Mouse (Mus musculus): ENCODE measurements around the gene Pgrmc1. TPM values are rescaled to one million over a fixed set of nuclear protein-coding genes. Genes with fewer than 3 reads are reported as not detected.

Gene Pgrmc1
- polyA plus RNA-seq, 1 experiment from 2014 or later, result 230 TPM

- Histone ChIP-seq H3K4me1 (replicated peaks; ENCODE audit: control insufficient read depth, insufficient read depth, low read length) (no peaks in the 10 kb centered on the region), H3K4me2 (replicated peaks; ENCODE audit: low read depth) (no peak overlapping the region), H3K27ac (ENCODE audit: low read depth, low read length) (no peak overlapping the region), H3K4me3 (ENCODE audit: low read depth, low read length) (no peak overlapping the region), H3K9me3 (ENCODE audit: control insufficient read depth) (no peaks in the 10 kb centered on the region), H3K36me3 (ENCODE audit: control insufficient read depth, insufficient read depth) (no peaks in the 10 kb centered on the region), H3K27me3 (replicated peaks; ENCODE audit: control insufficient read depth, insufficient read depth, low read length) (no peaks in the 10 kb centered on the region), H3K9ac (ENCODE audit: low read depth, low read length) (no peak overlapping the region)
- peak; percentile 37 for ATAC-seq
- no peak for TF ChIP-seq CTCF (IDR thresholded peaks at IDR 0.05; ENCODE audit: low read depth)
- WGBS, result 73% methylated on average over 6 of the region's 6 CpGs
Measured at GRCm38 (mm10) chrX:36640046-36640445, 42.0 kb downstream of the Pgrmc1 start.

- Histone ChIP-seq H3K9me3 (ENCODE audit: control insufficient read depth) (no peaks in the 10 kb centered on the region), H3K4me1 (replicated peaks; ENCODE audit: control insufficient read depth, insufficient read depth, low read length) (no peaks in the 10 kb centered on the region), H3K27me3 (replicated peaks; ENCODE audit: control insufficient read depth, insufficient read depth, low read length) (no peaks in the 10 kb centered on the region), H3K36me3 (ENCODE audit: control insufficient read depth, insufficient read depth) (no peaks in the 10 kb centered on the region), H3K9ac (ENCODE audit: low read depth, low read length) (peak within 1 kb of the TSS; percentile 53; the same call in 1 of the 2 replicates), H3K4me2 (replicated peaks; ENCODE audit: low read depth) (peak within 1 kb of the TSS; percentile 66), H3K4me3 (ENCODE audit: low read depth, low read length) (peak within 1 kb of the TSS; percentile 57), H3K27ac (ENCODE audit: low read depth, low read length) (peak within 1 kb of the TSS; percentile 46)
- WGBS, result 27% methylated on average over 46 of the region's 60 CpGs
- ATAC-seq, result peak; percentile 89
- peak; percentile 76 for TF ChIP-seq CTCF (IDR thresholded peaks at IDR 0.05; ENCODE audit: low read depth)
Measured at GRCm38 (mm10) chrX:36644657-36645551, 46.9 kb downstream of the Pgrmc1 start, which contains the start of gene Akap17b. TSS of gene Akap17b (minus strand) at chrX:36645395.

Other genes with a start within 250 kb of the Pgrmc1 start
- not detected in 2 replicates for gene Gm6268, start 196.9 kb upstream of the Pgrmc1 start, polyA plus RNA-seq (2015; fragmentation: Nextera tagmentation; extraction: Ambion mirVana)
- not detected in 2 replicates for gene Gm14569, start 106.4 kb upstream of the Pgrmc1 start, polyA plus RNA-seq (2015; fragmentation: Nextera tagmentation; extraction: Ambion mirVana)
- gene Akap17b, start 47.2 kb downstream of the Pgrmc1 start, polyA plus RNA-seq (2015; fragmentation: Nextera tagmentation; extraction: Ambion mirVana), result 3.4 and 3.6 TPM in 2 replicates
- 12.8 and 13.7 TPM in 2 replicates for gene Slc25a43, start 145.5 kb downstream of the Pgrmc1 start, polyA plus RNA-seq (2015; fragmentation: Nextera tagmentation; extraction: Ambion mirVana)
- gene Slc25a5, start 197.4 kb downstream of the Pgrmc1 start, polyA plus RNA-seq (2015; fragmentation: Nextera tagmentation; extraction: Ambion mirVana), result 1,696 and 1,837 TPM in 2 replicates

Data from intestine, postnatal 0 days (tissue).